Mouse (Mus musculus): ENCODE results near the gene Fam184b.

GRCm38 (mm10) chr5:45670894-45671494, 31.6 kb upstream of the Fam184b start:
- TF ChIP-seq CTCF (IDR thresholded peaks at IDR 0.05; ENCODE audit: borderline replicate concordance, control insufficient read depth, extremely low read depth, insufficient read depth, low read length, poor library complexity) (no peak), POLR2A (IDR thresholded peaks at IDR 0.05; ENCODE audit: control insufficient read depth, extremely low read depth, insufficient read depth, low read length, poor library complexity) (no peak)
